Mouse (Mus musculus): Measurements from ENCODE around the gene Polr2i. TPM values are rescaled to one million over a fixed set of nuclear protein-coding genes. Genes with fewer than 3 reads are reported as not detected.

Gene Polr2i
- polyA plus RNA-seq, 1 experiment from 2014 or later: 163 TPM

Other genes starting within 250 kb of the Polr2i start
- gene Zfp568, start 248.0 kb upstream of the Polr2i start, polyA plus RNA-seq (2014; fragmentation: Nextera tagmentation; extraction: Ambion mirVana): 11.7 and 13.0 TPM in 2 replicates
- gene Zfp14, start 180.6 kb upstream of the Polr2i start, polyA plus RNA-seq (2014; fragmentation: Nextera tagmentation; extraction: Ambion mirVana): 6.1 and 6.2 TPM in 2 replicates
- gene Zfp82, start 159.0 kb upstream of the Polr2i start, polyA plus RNA-seq (2014; fragmentation: Nextera tagmentation; extraction: Ambion mirVana): 7.4 and 8.8 TPM in 2 replicates
- 1.2 and 2.4 TPM in 2 replicates for gene Gm26920, start 141.5 kb upstream of the Polr2i start, polyA plus RNA-seq (2014; fragmentation: Nextera tagmentation; extraction: Ambion mirVana)
- gene Zfp566, start 141.4 kb upstream of the Polr2i start, polyA plus RNA-seq (2014; fragmentation: Nextera tagmentation; extraction: Ambion mirVana): 14.8 and 15.7 TPM in 2 replicates
- 138 and 139 TPM in 2 replicates for gene Zfp260, start 137.2 kb upstream of the Polr2i start, polyA plus RNA-seq (2014; fragmentation: Nextera tagmentation; extraction: Ambion mirVana)
- 4.4 and 5.8 TPM in 2 replicates for gene Zfp382, start 110.0 kb upstream of the Polr2i start, polyA plus RNA-seq (2014; fragmentation: Nextera tagmentation; extraction: Ambion mirVana)
- gene Zfp146, start 62.2 kb upstream of the Polr2i start, polyA plus RNA-seq (2014; fragmentation: Nextera tagmentation; extraction: Ambion mirVana): 16.6 and 18.1 TPM in 2 replicates
- 3.5 and 4.1 TPM in 2 replicates for gene Cox7a1, start 47.8 kb upstream of the Polr2i start, polyA plus RNA-seq (2014; fragmentation: Nextera tagmentation; extraction: Ambion mirVana)
- 39.0 and 43.9 TPM in 2 replicates for gene Capns1, start 33.1 kb upstream of the Polr2i start, polyA plus RNA-seq (2014; fragmentation: Nextera tagmentation; extraction: Ambion mirVana)
- 255 and 260 TPM in 2 replicates for gene Tbcb, start 324 bp downstream of the Polr2i start, polyA plus RNA-seq (2014; fragmentation: Nextera tagmentation; extraction: Ambion mirVana)
- gene Ovol3, start 3.8 kb downstream of the Polr2i start, polyA plus RNA-seq (2014; fragmentation: Nextera tagmentation; extraction: Ambion mirVana): not detected in 2 replicates
- gene Thap8, start 48.1 kb downstream of the Polr2i start, polyA plus RNA-seq (2014; fragmentation: Nextera tagmentation; extraction: Ambion mirVana): 0.19 and 0.28 TPM in 2 replicates
- 11.3 and 11.5 TPM in 2 replicates for gene Wdr62, start 48.5 kb downstream of the Polr2i start, polyA plus RNA-seq (2014; fragmentation: Nextera tagmentation; extraction: Ambion mirVana)
- gene Clip3, start 59.8 kb downstream of the Polr2i start, polyA plus RNA-seq (2014; fragmentation: Nextera tagmentation; extraction: Ambion mirVana): 66.6 and 92.0 TPM in 2 replicates
- gene Alkbh6, start 76.8 kb downstream of the Polr2i start, polyA plus RNA-seq (2014; fragmentation: Nextera tagmentation; extraction: Ambion mirVana): 84.3 and 86.0 TPM in 2 replicates
- 8.2 and 8.4 TPM in 2 replicates for gene Syne4, start 82.9 kb downstream of the Polr2i start, polyA plus RNA-seq (2014; fragmentation: Nextera tagmentation; extraction: Ambion mirVana)
- 0.52 TPM in 1 of 2 replicates, not detected in the other for gene E130208F15Rik, start 89.8 kb downstream of the Polr2i start, polyA plus RNA-seq (2014; fragmentation: Nextera tagmentation; extraction: Ambion mirVana)
- gene Sdhaf1, start 91.9 kb downstream of the Polr2i start, polyA plus RNA-seq (2014; fragmentation: Nextera tagmentation; extraction: Ambion mirVana): 23.1 and 24.5 TPM in 2 replicates
- gene Lrfn3, start 130.8 kb downstream of the Polr2i start, polyA plus RNA-seq (2014; fragmentation: Nextera tagmentation; extraction: Ambion mirVana): 5.3 and 5.9 TPM in 2 replicates
- 16.6 and 19.7 TPM in 2 replicates for gene Tyrobp, start 181.8 kb downstream of the Polr2i start, polyA plus RNA-seq (2014; fragmentation: Nextera tagmentation; extraction: Ambion mirVana)
- 0.43 and 0.45 TPM in 2 replicates for gene Hcst, start 187.9 kb downstream of the Polr2i start, polyA plus RNA-seq (2014; fragmentation: Nextera tagmentation; extraction: Ambion mirVana)
- gene Nfkbid, start 189.8 kb downstream of the Polr2i start, polyA plus RNA-seq (2014; fragmentation: Nextera tagmentation; extraction: Ambion mirVana): 0.63 and 1.2 TPM in 2 replicates
- gene Aplp1, start 213.6 kb downstream of the Polr2i start, polyA plus RNA-seq (2014; fragmentation: Nextera tagmentation; extraction: Ambion mirVana): 128 and 134 TPM in 2 replicates
- gene Kirrel2, start 225.7 kb downstream of the Polr2i start, polyA plus RNA-seq (2014; fragmentation: Nextera tagmentation; extraction: Ambion mirVana): 0.58 and 0.61 TPM in 2 replicates
- not detected in 2 replicates for gene Nphs1, start 226.4 kb downstream of the Polr2i start, polyA plus RNA-seq (2014; fragmentation: Nextera tagmentation; extraction: Ambion mirVana)